Mouse (Mus musculus) stomach, embryonic 14.5 days (tissue): ENCODE measurements around the gene Uri1. TPM values are rescaled to one million over a fixed set of nuclear protein-coding genes. Genes with fewer than 3 reads are reported as not detected.

Experiments
- ATAC-seq: fragments of 200-750 bp; cut with Nextera tagmentation; 2 replicates; pipeline ENCODE4 v1.8.0; 2017; ENCODE audit warnings: low read depth, moderate TSS enrichment; ENCODE audit not compliant: insufficient number of reproducible peaks, insufficient read depth, low FRiP score
- H3K27ac ChIP-seq: fragments of 300-500 bp; sonication (generic); 2 replicates; pipeline ENCODE4 v1.5.1; 2014; ENCODE audit warnings: mild to moderate bottlenecking, low read length, moderate library complexity, mixed read lengths
- H3K27me3 ChIP-seq: fragments of 300-500 bp; sonication (generic); 2 replicates; pipeline ENCODE4 v1.6.1; 2014; ENCODE audit warnings: low read length, control low read depth, mixed read lengths; ENCODE audit not compliant: control insufficient read depth, insufficient read depth
- H3K36me3 ChIP-seq: fragments of 300-500 bp; sonication (generic); 2 replicates; pipeline ENCODE4 v1.6.1; 2014; ENCODE audit warnings: mild to moderate bottlenecking, control low read depth, low read length, moderate library complexity, mixed read lengths; ENCODE audit not compliant: control insufficient read depth, insufficient read depth
- H3K4me1 ChIP-seq: fragments of 300-500 bp; sonication (generic); 2 replicates; pipeline ENCODE4 v1.6.1; 2014; ENCODE audit warnings: low read length, control low read depth, mixed read lengths; ENCODE audit not compliant: control insufficient read depth, insufficient read depth
- H3K4me2 ChIP-seq: fragments of 300-500 bp; sonication (generic); replicated peaks from 2 replicates; pipeline ENCODE4 v1.6.1; 2014; ENCODE audit warnings: low read depth, low read length, control low read depth
- H3K4me3 ChIP-seq: fragments of 300-500 bp; sonication (generic); 2 replicates; pipeline ENCODE4 v1.5.1; 2014; ENCODE audit warnings: low read depth, low read length, control low read depth
- H3K9ac ChIP-seq: fragments of 300-500 bp; sonication (generic); replicated peaks from 2 replicates; pipeline ENCODE4 v1.6.1; 2014; ENCODE audit warnings: low read depth, mild to moderate bottlenecking, control low read depth, low read length, moderate library complexity, mixed read lengths
- H3K9me3 ChIP-seq: fragments of 300-500 bp; sonication (generic); 2 replicates; pipeline ENCODE4 v1.6.1; 2016; ENCODE audit warnings: low read depth, low read length, control low read depth; ENCODE audit not compliant: control insufficient read depth
- WGBS: fragments of 180-500 bp; shearing (Covaris S2); extraction: QIAGEN DNeasy Blood & Tissue Kit; methylation state at CpG from one replicate; pipeline ENCODE4 v1.1.7; 2014; 5-methylcytosine and 5-hydroxymethylcytosine counted together
- polyA plus RNA-seq: library from polyadenylated mRNA; unstranded; fragments of >200 nt; fragmentation: Nextera tagmentation; extraction: Ambion mirVana; gene quantifications from 2 replicates; pipeline ENCODE4 v1.2.1, GENCODE M21; 2014

Uri1 gene
- polyA plus RNA-seq: 42.0 and 45.2 TPM in 2 replicates

DNA sequence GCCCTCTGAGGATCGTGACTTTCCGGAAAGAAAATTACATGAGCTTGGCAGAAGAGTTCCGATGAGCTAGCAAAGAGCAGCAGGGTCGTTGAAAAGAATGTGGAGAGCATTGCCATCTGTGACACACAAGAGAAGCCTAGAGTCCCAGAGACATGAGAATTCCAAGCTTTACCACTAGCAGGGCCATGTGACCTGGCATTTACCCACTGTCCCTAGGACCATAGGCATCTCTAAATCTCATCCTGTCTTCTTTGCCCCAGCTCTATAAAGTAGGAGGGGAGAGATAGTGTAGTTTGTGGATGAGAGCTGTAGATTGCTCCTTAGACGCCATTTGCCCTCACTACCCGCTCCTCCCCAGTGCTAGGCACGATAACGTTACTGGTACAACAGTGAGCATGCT, at the start of gene Uri1:
Gene Uri1 (minus strand): TSS at position 101 of the 400 bp plus-strand sequence.
- 92% methylated on average over 8 of the region's 8 CpGs for WGBS
- Histone ChIP-seq H3K4me1 (no peaks in the 10 kb centered on the region), H3K36me3 (no peaks in the 10 kb centered on the region), H3K27me3 (no peaks in the 10 kb centered on the region), H3K9me3 (no peaks in the 10 kb centered on the region), H3K9ac (no peak within 1 kb of the TSS), H3K4me2 (no peak within 1 kb of the TSS), H3K27ac (no peak within 1 kb of the TSS), H3K4me3 (no peak within 1 kb of the TSS)
- ATAC-seq: no peak

DNA sequence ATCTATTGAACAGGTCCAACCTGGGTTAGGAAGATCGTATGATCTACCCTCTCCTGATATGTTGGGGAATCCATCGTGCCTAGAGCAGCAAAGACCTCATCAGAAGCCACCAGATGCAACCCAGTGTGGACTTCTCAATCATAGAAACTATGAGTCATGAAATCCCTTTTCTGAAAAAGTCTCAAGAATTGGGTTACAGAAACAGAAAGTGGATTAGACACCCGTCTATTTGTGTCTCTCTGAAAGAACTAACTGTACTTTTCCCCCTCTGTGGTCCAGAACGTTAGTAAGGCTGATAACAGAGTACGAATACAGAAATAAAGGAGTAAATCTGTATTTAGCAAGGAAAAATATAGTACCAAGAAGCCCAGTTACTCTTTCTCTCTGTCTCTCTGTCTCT, 47.7 kb upstream of the Uri1 start:
- H3K27ac ChIP-seq: no peak overlapping the region
- no peak for ATAC-seq
- H3K4me2 ChIP-seq: no peak overlapping the region
- H3K9ac ChIP-seq: no peak overlapping the region
- no peaks in the 10 kb centered on the region for H3K36me3 ChIP-seq
- H3K9me3 ChIP-seq: no peaks in the 10 kb centered on the region
- no peak overlapping the region for H3K4me3 ChIP-seq
- WGBS: 75% methylated on average over 5 of the region's 5 CpGs
- H3K4me1 ChIP-seq: no peaks in the 10 kb centered on the region
- no peaks in the 10 kb centered on the region for H3K27me3 ChIP-seq

DNA sequence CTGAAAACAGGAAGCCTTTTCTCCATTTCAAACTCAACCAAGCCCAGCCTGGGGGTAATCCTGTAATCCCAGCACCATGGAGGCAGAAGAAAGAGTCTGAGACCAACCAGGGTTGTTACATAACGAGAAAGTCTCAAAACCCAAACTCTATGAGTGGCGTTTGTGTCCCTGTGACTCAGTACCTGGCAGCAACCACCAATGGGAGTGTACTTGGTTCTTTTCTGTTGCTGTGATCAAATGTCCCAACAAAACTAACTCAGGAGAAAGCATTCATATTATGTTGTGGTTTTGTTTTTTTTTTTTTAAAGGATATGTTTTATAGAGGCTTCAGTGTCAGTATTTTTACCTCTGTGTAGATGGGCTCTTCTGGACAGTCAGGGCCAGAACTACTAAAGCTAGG, 47.3 kb upstream of the Uri1 start:
- Histone ChIP-seq H3K4me1 (no peaks in the 10 kb centered on the region), H3K4me2 (no peak overlapping the region), H3K9me3 (no peaks in the 10 kb centered on the region), H3K27ac (no peak overlapping the region), H3K27me3 (no peaks in the 10 kb centered on the region), H3K9ac (no peak overlapping the region), H3K36me3 (no peaks in the 10 kb centered on the region), H3K4me3 (no peak overlapping the region)
- no peak for ATAC-seq
- 57% methylated on average over 2 of the region's 2 CpGs for WGBS

DNA sequence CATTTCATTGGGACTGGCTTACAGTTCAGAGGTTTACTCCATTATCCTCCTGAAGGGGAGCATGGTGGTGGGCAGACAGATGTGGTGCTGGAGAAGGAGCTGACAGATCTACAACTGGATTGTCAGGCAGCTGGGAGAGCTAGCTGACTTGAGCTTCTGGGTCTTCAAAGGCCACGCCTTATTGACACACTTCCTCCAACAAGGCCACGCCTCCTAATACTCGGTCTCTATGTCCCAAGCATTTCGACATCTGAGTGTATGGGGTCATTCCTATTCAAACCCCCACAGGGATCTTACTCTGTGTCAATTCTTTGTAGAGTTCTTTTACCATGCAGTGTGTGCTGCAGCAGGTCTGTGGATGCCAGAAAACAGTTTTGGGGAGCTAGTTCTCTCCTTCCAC, 41.1 kb upstream of the Uri1 start:
- Histone ChIP-seq H3K27me3 (no peaks in the 10 kb centered on the region), H3K4me1 (no peaks in the 10 kb centered on the region), H3K36me3 (no peaks in the 10 kb centered on the region), H3K9me3 (no peaks in the 10 kb centered on the region), H3K4me2 (no peak overlapping the region), H3K4me3 (no peak overlapping the region), H3K9ac (no peak overlapping the region), H3K27ac (no peak overlapping the region)
- ATAC-seq: no peak
- WGBS: 54% methylated on average over 4 of the region's 4 CpGs

DNA sequence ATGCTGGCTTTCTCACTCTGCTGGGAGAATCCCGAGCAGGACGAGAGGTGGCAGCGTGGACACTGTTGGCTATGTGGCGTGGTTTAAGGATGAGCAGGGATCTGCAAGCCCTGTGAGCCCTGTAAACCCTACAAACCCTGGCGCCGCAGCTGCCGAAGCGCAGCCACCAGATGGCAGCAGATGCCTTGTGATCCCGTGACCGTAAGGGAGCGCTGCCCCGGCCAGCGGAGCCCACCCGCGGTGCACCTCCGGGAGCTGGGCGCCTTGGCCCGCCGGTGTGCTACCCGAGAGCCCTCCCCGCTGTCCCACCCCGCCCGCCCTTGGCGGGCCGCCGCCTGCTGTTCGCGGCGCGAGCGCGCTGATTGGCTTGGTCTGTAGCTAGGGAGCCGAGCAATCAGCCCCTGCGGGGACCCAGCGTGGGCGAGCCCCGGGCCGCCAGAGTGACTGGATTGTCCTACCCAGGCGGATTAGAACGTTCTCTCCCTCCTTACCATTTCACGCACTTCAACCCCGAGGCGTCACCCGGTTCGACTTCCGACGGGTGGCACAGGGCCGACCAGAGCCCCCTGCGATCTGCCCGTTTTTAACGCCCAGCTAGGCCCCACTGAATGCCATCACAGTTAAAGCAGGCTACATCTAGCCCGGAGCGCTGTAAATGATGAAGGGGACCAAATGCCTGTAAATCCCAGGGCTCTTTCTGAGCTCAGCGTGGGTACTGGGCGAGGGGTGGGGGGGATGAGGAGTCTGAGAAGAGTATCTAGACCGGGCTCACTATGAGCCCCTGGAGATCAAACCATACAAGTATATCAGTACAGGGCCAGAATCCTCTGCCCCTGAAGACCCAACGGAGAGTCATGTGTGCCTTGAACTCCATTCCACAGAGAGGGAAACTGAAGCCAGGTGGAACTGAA, 38.0 kb upstream of the Uri1 start:
- Histone ChIP-seq H3K27ac (peak overlapping the region; percentile 30; the same call in 1 of the 2 replicates), H3K4me2 (peak overlapping the region; percentile 59), H3K9ac (peak overlapping the region; percentile 39), H3K36me3 (no peaks in the 10 kb centered on the region), H3K9me3 (no peaks in the 10 kb centered on the region), H3K27me3 (no peaks in the 10 kb centered on the region), H3K4me3 (peak overlapping the region; percentile 42), H3K4me1 (no peaks in the 10 kb centered on the region)
- WGBS: 1% methylated on average over 57 of the region's 57 CpGs
- ATAC-seq: peak; percentile 91

DNA sequence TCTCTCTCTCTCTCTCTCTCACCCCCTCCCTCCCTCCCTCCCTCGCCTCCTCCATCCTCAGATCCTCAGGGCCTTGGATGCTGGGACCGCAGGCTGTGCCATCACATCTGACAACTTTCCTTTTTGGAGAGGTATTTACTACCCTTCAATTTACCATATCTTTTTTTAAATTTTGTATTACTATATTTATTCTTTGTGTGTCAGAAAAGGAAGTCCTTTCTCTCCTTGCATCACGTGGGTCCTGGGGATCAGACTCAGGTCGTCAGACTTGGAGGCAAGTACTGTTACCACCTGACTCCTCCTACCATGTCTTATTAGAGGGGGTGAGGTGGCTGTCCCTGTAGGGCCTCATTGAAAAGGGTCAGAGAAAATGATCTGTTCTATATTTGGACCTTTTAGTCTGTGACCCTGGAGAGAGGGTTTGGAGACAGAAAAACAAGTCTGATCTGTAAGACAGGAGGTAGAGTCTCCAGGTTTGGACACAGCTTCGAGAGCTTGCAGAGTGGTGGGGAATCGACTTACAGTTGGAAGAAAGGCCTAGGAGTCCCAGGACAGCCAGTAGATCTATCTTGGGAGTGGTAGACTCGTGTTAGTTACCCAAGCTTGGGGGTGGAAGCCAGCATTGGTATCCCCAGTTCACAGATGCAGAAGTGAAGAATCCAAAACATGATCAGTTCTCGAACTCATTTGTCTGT, 36.4 kb upstream of the Uri1 start:
- Histone ChIP-seq H3K4me3 (no peak overlapping the region), H3K4me2 (no peak overlapping the region), H3K27me3 (no peaks in the 10 kb centered on the region), H3K4me1 (no peaks in the 10 kb centered on the region), H3K9me3 (no peaks in the 10 kb centered on the region), H3K36me3 (no peaks in the 10 kb centered on the region), H3K27ac (no peak overlapping the region), H3K9ac (no peak overlapping the region)
- no peak for ATAC-seq
- 73% methylated on average over 8 of the region's 8 CpGs for WGBS

DNA sequence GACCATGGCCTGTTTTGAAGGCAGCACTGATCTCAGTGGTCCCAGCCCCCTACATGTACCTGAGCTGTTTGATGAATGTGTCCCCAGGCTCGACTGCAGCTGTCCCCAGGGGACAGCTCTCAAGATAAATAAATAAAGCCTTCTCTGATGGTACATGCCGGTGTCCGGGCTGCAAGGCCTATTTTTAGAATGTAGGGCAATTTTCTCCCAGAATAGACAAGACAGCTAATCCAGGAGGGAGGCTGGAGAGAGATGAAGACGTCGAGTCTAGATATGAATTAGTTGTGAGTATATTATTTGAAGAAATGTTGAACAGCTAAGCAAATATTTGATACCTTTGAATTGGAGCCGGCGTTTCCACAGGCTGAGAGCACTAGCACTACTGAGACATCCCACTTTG, 35.7 kb upstream of the Uri1 start:
- no peak overlapping the region for H3K9ac ChIP-seq
- no peak overlapping the region for H3K27ac ChIP-seq
- H3K4me3 ChIP-seq: no peak overlapping the region
- no peak for ATAC-seq
- 29% methylated on average over 7 of the region's 7 CpGs for WGBS
- H3K4me2 ChIP-seq: no peak overlapping the region
- no peaks in the 10 kb centered on the region for H3K36me3 ChIP-seq
- no peaks in the 10 kb centered on the region for H3K27me3 ChIP-seq
- H3K4me1 ChIP-seq: no peaks in the 10 kb centered on the region
- no peaks in the 10 kb centered on the region for H3K9me3 ChIP-seq

DNA sequence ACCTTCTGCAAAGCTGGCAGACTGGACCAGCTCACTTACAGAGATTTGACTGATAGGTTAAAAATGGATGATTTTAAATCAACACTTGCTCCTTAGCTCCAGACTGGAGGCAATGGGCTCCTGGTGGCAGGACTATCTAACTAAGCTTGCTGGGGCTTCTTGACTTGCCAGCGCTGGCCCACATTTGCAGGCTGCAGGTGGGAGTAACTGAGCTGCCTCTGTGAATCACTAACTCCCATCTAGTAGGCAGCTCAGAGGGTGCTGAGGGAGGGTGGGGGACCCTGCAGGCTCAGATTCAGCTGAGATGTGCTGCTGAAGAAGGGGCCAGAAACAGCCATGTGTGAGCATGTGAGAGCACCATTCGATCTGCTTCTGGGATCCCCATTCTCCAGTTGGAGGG, 32.6 kb upstream of the Uri1 start:
- no peak for ATAC-seq
- no peak overlapping the region for H3K4me3 ChIP-seq
- H3K9me3 ChIP-seq: no peaks in the 10 kb centered on the region
- no peak overlapping the region for H3K9ac ChIP-seq
- no peak overlapping the region for H3K4me2 ChIP-seq
- no peaks in the 10 kb centered on the region for H3K27me3 ChIP-seq
- H3K36me3 ChIP-seq: no peaks in the 10 kb centered on the region
- no peaks in the 10 kb centered on the region for H3K4me1 ChIP-seq
- no peak overlapping the region for H3K27ac ChIP-seq
- WGBS: 77% methylated on average over 2 of the region's 2 CpGs
